Mouse (Mus musculus): ENCODE data around the gene Ranbp3l. TPM values are rescaled to one million over a fixed set of nuclear protein-coding genes. Genes with fewer than 3 reads are reported as not detected.

The Ranbp3l gene
- polyA plus RNA-seq, 1 experiment, result 10.5 TPM

- Histone ChIP-seq H3K4me3 (ENCODE audit: insufficient read depth, low read length) (no peak overlapping the region), H3K27ac (ENCODE audit: insufficient read depth, low read length) (no peak overlapping the region), H3K4me1 (ENCODE audit: control insufficient read depth, insufficient read depth, low read length) (no peaks in the 10 kb centered on the region)
- no peak for TF ChIP-seq POLR2A (IDR thresholded peaks at IDR 0.05; ENCODE audit: extremely low read depth, insufficient read depth, low read length)
These were observed 138.7 kb downstream of the Ranbp3l start for GRCm38 (mm10) chr15:9106303-9107074.

GRCm38 (mm10) chr15:9110526-9111347, 143.0 kb downstream of the Ranbp3l start:
- Histone ChIP-seq H3K27ac (ENCODE audit: insufficient read depth, low read length) (no peak overlapping the region), H3K4me1 (ENCODE audit: control insufficient read depth, insufficient read depth, low read length) (no peaks in the 10 kb centered on the region), H3K4me3 (ENCODE audit: insufficient read depth, low read length) (no peak overlapping the region)
- TF ChIP-seq POLR2A (IDR thresholded peaks at IDR 0.05; ENCODE audit: extremely low read depth, insufficient read depth, low read length) (no peak), CTCF (IDR thresholded peaks at IDR 0.05; ENCODE audit: extremely low read depth, insufficient read depth, low read length) (no peak)

GRCm38 (mm10) chr15:9111648-9112047, 143.9 kb downstream of the Ranbp3l start:
- Histone ChIP-seq H3K27ac (ENCODE audit: insufficient read depth, low read length) (no peak overlapping the region), H3K4me3 (ENCODE audit: insufficient read depth, low read length) (no peak overlapping the region), H3K4me1 (ENCODE audit: control insufficient read depth, insufficient read depth, low read length) (no peaks in the 10 kb centered on the region)
- TF ChIP-seq CTCF (IDR thresholded peaks at IDR 0.05; ENCODE audit: extremely low read depth, insufficient read depth, low read length), result no peak
- no peak for TF ChIP-seq POLR2A (IDR thresholded peaks at IDR 0.05; ENCODE audit: extremely low read depth, insufficient read depth, low read length)

- no peak for TF ChIP-seq POLR2A (IDR thresholded peaks at IDR 0.05; ENCODE audit: extremely low read depth, insufficient read depth, low read length)
- no peak for TF ChIP-seq CTCF (IDR thresholded peaks at IDR 0.05; ENCODE audit: extremely low read depth, insufficient read depth, low read length)
- H3K4me1 ChIP-seq (ENCODE audit: control insufficient read depth, insufficient read depth, low read length), result no peaks in the 10 kb centered on the region
- H3K4me3 ChIP-seq (ENCODE audit: insufficient read depth, low read length), result no peak overlapping the region
- no peak overlapping the region for H3K27ac ChIP-seq (ENCODE audit: insufficient read depth, low read length)
These were observed 145.8 kb downstream of the Ranbp3l start for GRCm38 (mm10) chr15:9113556-9113955.

GRCm38 (mm10) chr15:9114131-9114530, 146.4 kb downstream of the Ranbp3l start:
- TF ChIP-seq CTCF (IDR thresholded peaks at IDR 0.05; ENCODE audit: extremely low read depth, insufficient read depth, low read length), result no peak
- TF ChIP-seq POLR2A (IDR thresholded peaks at IDR 0.05; ENCODE audit: extremely low read depth, insufficient read depth, low read length), result no peak
- no peak overlapping the region for H3K27ac ChIP-seq (ENCODE audit: insufficient read depth, low read length)
- no peak overlapping the region for H3K4me3 ChIP-seq (ENCODE audit: insufficient read depth, low read length)

GRCm38 (mm10) chr15:9114599-9114998, 146.8 kb downstream of the Ranbp3l start:
- TF ChIP-seq CTCF (IDR thresholded peaks at IDR 0.05; ENCODE audit: extremely low read depth, insufficient read depth, low read length), result no peak
- TF ChIP-seq POLR2A (IDR thresholded peaks at IDR 0.05; ENCODE audit: extremely low read depth, insufficient read depth, low read length), result no peak
- Histone ChIP-seq H3K4me3 (ENCODE audit: insufficient read depth, low read length) (no peak overlapping the region), H3K27ac (ENCODE audit: insufficient read depth, low read length) (no peak overlapping the region), H3K4me1 (ENCODE audit: control insufficient read depth, insufficient read depth, low read length) (no peaks in the 10 kb centered on the region)

More at GRCm38 (mm10) chr15:9114131-9114530, 146.4 kb downstream of the Ranbp3l start:
- H3K4me1 ChIP-seq (ENCODE audit: control insufficient read depth, insufficient read depth, low read length), result no peaks in the 10 kb centered on the region

Other genes with a start within 250 kb of the Ranbp3l start
- gene Nadk2, start 103.3 kb downstream of the Ranbp3l start, polyA plus RNA-seq (2012; rRNA removed), result 41.7 and 54.7 TPM in 2 replicates
- gene Lmbrd2, start 172.6 kb downstream of the Ranbp3l start, polyA plus RNA-seq (2012; rRNA removed), result 24.1 and 24.5 TPM in 2 replicates
- 3.5 TPM in 2 replicates for gene Skp2, start 187.5 kb downstream of the Ranbp3l start, polyA plus RNA-seq (2012; rRNA removed)

All from cortical plate, adult 2 months (tissue).